Mouse (Mus musculus) heart, adult 2 months (tissue): Measurements from ENCODE around the gene Mtor. TPM values are rescaled to one million over a fixed set of nuclear protein-coding genes. Genes with fewer than 3 reads are reported as not detected.

Experiments used
- DNase-seq, 2 experiments: peaks; one replicate each; pipeline ENCODE4 v3.0.0; 2021
- H3K27ac ChIP-seq: fragments of 200-600 bp; 2 replicates; pipeline ENCODE4 v1.8.1; 2022
- H3K27me3 ChIP-seq: fragments of 200-500 bp; 2 replicates; pipeline ENCODE4 v1.6.1; 2012; ENCODE audit warnings: mild to moderate bottlenecking, low read length, inconsistent platforms, mixed read lengths; ENCODE audit not compliant: control insufficient read depth, insufficient read depth
- H3K36me3 ChIP-seq: fragments of 200-500 bp; 2 replicates; pipeline ENCODE4 v1.6.1; 2012; ENCODE audit warnings: low read length, inconsistent platforms; ENCODE audit not compliant: control insufficient read depth, insufficient read depth
- H3K4me1 ChIP-seq: fragments of 200-500 bp; 2 replicates; pipeline ENCODE4 v1.6.1; 2011; ENCODE audit warnings: low read length; ENCODE audit not compliant: control insufficient read depth, insufficient read depth
- H3K4me3 ChIP-seq: fragments of 200-600 bp; 2 replicates; pipeline ENCODE4 v1.8.1; 2022
- H3K79me2 ChIP-seq: fragments of 200-500 bp; replicated peaks from 2 replicates; pipeline ENCODE4 v1.6.1; 2012; ENCODE audit warnings: mild to moderate bottlenecking, inconsistent platforms, low read length, moderate library complexity, mixed read lengths; ENCODE audit not compliant: control insufficient read depth, insufficient read depth
- H3K9ac ChIP-seq: fragments of 200-500 bp; 2 replicates; pipeline ENCODE4 v1.6.1; 2012; ENCODE audit warnings: low read depth, mild to moderate bottlenecking, control low read depth, inconsistent platforms, low read length, mixed read lengths
- CTCF ChIP-seq: fragments of 200-600 bp; IDR thresholded peaks from 2 replicates; pipeline ENCODE4 v1.8.1; 2022; ENCODE audit warnings: antibody characterized with exemption, mild to moderate bottlenecking, moderate library complexity
- EP300 ChIP-seq: fragments of 200-500 bp; IDR thresholded peaks from 2 replicates; pipeline ENCODE4 v1.6.1; 2011; ENCODE audit warnings: low read depth, low read length, control low read depth; ENCODE audit not compliant: insufficient read depth
- POLR2A ChIP-seq: fragments of 200-500 bp; IDR thresholded peaks from 2 replicates; pipeline ENCODE4 v1.6.1; 2011; ENCODE audit warnings: mild to moderate bottlenecking, low read depth, low read length, control low read depth; ENCODE audit not compliant: insufficient read depth
- WGBS: fragments of 180-500 bp; shearing (Covaris S2); methylation state at CpG from one replicate; pipeline ENCODE4 v1.1.7; 2018; 5-methylcytosine and 5-hydroxymethylcytosine counted together
- intact Hi-C: fragments of 180-260 bp; cut with DNase I; formaldehyde crosslinking; loops from one replicate; pipeline ENCODE4 v1.15.1; 2025
- polyA plus RNA-seq: library from polyadenylated mRNA; depleted of rRNA; stranded (reverse); fragments of >200 nt; gene quantifications from 2 replicates; pipeline ENCODE4 v1.2.3, GENCODE M21; 2012
- total RNA-seq, 2 experiments: library from RNA; stranded (reverse); gene quantifications; 2 replicates each; pipeline ENCODE4 v1.2.3; 2021

Mtor gene
- total and polyA plus RNA-seq, 3 experiments: 18.6 to 49.7 (median 40.9) TPM

DNA sequence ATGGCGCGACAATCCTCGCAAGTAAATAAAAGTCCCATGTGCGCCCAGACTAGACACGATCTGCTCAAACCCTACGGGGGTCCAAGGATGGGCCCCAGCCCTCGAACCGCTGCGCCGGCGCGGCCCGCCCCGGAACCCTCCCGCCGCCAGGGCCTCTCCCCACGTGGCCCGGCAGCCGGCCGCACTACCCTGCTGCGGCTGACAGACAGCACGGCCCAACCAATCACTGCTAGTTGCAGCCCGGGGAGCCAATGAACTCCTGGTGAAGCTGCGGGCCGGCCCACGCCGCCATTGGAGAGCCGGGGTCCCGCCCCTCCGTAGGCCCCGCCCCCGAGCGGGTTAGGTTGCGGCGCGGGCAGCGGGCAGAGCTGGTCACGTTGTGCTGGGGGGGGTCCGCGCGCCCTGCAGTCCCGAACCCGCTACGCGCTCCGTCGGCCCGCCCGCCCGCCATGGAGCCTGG lies 142.8 kb downstream of the Mtor start, which contains the start of gene Srm:
Gene Srm (plus strand): TSS at position 333 of the 460 bp plus-strand sequence.
- peak; percentile 98 to 99 for DNase-seq
- WGBS: 1% methylated on average over 43 of the region's 50 CpGs
- Histone ChIP-seq H3K27ac (peak within 1 kb of the TSS; percentile 78), H3K9ac (peak within 1 kb of the TSS; percentile 95), H3K4me3 (peak within 1 kb of the TSS; percentile 92), H3K36me3 (no peaks in the 10 kb centered on the region), H3K79me2 (peaks cover 4% of the 10 kb centered on the region; the same call in 1 of the 2 replicates), H3K4me1 (peaks cover 3% of the 10 kb centered on the region), H3K27me3 (no peaks in the 10 kb centered on the region)
- intact Hi-C loops: loop anchor here (2.0 kb wide), 1 partner anchor 32 kb away; the partner anchor contains the start of gene Exosc10
- TF ChIP-seq EP300: no peak
- TF ChIP-seq POLR2A: peak; percentile 48; the same call in 1 of the 2 replicates
- 0 out of 2 replicates have a peak, but pooled peaks have one; percentile 9 for TF ChIP-seq CTCF

- Histone ChIP-seq H3K27me3 (no peaks in the 10 kb centered on the region), H3K27ac (peak overlapping the region; percentile 78), H3K36me3 (no peaks in the 10 kb centered on the region), H3K4me1 (peaks cover 3% of the 10 kb centered on the region), H3K9ac (peak overlapping the region; percentile 95), H3K79me2 (peaks cover 4% of the 10 kb centered on the region; the same call in 1 of the 2 replicates), H3K4me3 (peak overlapping the region; percentile 92)
- under 1% methylated on average over 50 of the region's 53 CpGs for WGBS
- DNase-seq: no peak
- intact Hi-C loops: loop anchor here (2.0 kb wide), 1 partner anchor 33 kb away; the partner anchor contains the start of gene Exosc10
- TF ChIP-seq CTCF (no peak), POLR2A (no peak), EP300 (no peak)
Observed at GRCm38 (mm10) chr4:148591637-148592380, 143.4 kb downstream of the Mtor start.

DNA sequence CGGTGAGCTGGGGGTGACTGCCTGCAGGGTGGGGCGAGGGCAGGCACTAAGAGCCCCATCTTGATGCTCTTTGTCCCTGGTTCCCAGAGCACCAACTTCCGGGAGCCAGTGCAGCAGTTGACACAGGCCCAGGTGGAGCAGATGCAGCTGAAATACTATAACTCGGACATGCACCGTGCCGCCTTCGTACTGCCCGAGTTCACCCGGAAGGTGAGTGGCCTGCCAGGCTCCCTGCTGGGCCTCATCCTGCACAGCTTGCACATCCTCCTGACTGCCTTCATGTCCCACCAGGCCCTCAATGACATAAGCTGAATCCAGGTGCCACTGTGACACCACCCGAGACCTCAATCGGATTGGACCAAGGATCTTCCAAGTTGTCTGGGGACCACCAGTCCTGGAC lies 145.6 kb downstream of the Mtor start:
- Histone ChIP-seq H3K4me1 (peaks cover 3% of the 10 kb centered on the region), H3K4me3 (no peak overlapping the region), H3K36me3 (no peaks in the 10 kb centered on the region), H3K27me3 (no peaks in the 10 kb centered on the region), H3K27ac (no peak overlapping the region), H3K9ac (no peak overlapping the region), H3K79me2 (peaks cover 4% of the 10 kb centered on the region; the same call in 1 of the 2 replicates)
- no peak for TF ChIP-seq CTCF
- no peak for TF ChIP-seq POLR2A
- no peak for TF ChIP-seq EP300
- WGBS: 96% methylated on average over 11 of the region's 11 CpGs
- DNase-seq: no peak
- intact Hi-C loops: no loop called here

DNA sequence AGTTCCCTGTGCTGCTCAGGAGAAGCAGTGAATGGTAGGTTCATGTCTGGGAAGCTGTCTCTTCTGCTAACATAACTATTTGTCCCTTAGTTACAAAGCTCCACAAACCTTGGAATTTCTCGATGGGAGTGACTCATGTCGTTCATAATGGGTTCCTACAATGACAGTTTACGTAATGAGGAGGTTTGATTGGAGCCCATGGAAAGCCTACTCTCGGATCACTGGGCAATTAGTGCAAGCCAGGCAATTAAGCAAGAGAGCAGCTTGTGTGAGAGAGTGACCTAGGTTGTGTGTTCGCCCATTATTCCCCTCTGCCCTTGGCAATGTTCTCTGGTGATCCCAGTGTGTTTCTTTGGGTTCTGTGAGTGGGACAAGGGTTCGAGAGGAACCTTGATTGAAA lies 147.5 kb downstream of the Mtor start:
- Histone ChIP-seq H3K4me1 (no peaks in the 10 kb centered on the region), H3K27me3 (no peaks in the 10 kb centered on the region), H3K36me3 (no peaks in the 10 kb centered on the region), H3K9ac (no peak overlapping the region), H3K79me2 (peaks cover 4% of the 10 kb centered on the region; the same call in 1 of the 2 replicates), H3K4me3 (no peak overlapping the region), H3K27ac (no peak overlapping the region)
- intact Hi-C loops: no loop called here
- no peak for DNase-seq
- TF ChIP-seq EP300: no peak
- TF ChIP-seq POLR2A: no peak
- no peak for TF ChIP-seq CTCF
- 90% methylated on average over 6 of the region's 6 CpGs for WGBS

- Histone ChIP-seq H3K9ac (no peak overlapping the region), H3K36me3 (no peaks in the 10 kb centered on the region), H3K4me1 (no peaks in the 10 kb centered on the region), H3K27ac (no peak overlapping the region), H3K27me3 (no peaks in the 10 kb centered on the region), H3K79me2 (peaks cover 3% of the 10 kb centered on the region; the same call in 1 of the 2 replicates), H3K4me3 (no peak overlapping the region)
- intact Hi-C loops: no loop called here
- WGBS: 96% methylated on average over 3 of the region's 3 CpGs
- DNase-seq: no peak
- TF ChIP-seq EP300: no peak
- no peak for TF ChIP-seq POLR2A
- no peak for TF ChIP-seq CTCF
Observed at GRCm38 (mm10) chr4:148596731-148597130, 148.3 kb downstream of the Mtor start.

DNA sequence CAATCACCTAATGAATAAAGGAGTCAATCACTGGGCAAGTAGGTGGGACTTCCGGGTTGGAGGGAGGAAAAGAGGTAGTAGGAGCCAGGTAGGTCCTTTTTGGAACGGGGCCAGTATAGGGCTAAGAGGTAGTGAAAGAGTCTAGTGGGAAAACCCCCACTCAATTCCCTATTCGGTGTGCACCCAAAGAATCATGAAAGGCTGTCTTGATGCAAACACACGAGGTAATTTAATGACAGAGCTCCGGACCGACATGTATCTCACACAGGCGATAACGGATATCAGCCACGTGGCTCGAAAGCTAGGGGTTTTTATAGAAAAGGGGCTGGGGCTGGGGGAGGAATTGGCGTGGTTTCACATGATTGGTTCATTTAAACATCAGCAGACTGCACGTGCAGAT lies 150.4 kb downstream of the Mtor start:
- TF ChIP-seq EP300 (no peak), POLR2A (no peak), CTCF (no peak)
- Histone ChIP-seq H3K27ac (no peak overlapping the region), H3K4me3 (no peak overlapping the region), H3K79me2 (no peaks in the 10 kb centered on the region), H3K27me3 (no peaks in the 10 kb centered on the region), H3K9ac (no peak overlapping the region), H3K36me3 (no peaks in the 10 kb centered on the region), H3K4me1 (no peaks in the 10 kb centered on the region)
- intact Hi-C loops: no loop called here
- 95% methylated on average over 12 of the region's 12 CpGs for WGBS
- DNase-seq: no peak
